Mouse (Mus musculus) forebrain, embryonic 15.5 days (tissue): Measurements from ENCODE around the gene Kctd18. TPM values are rescaled to one million over a fixed set of nuclear protein-coding genes. Genes with fewer than 3 reads are reported as not detected.

Experiments
- ATAC-seq: fragments of 200-750 bp; cut with Nextera tagmentation; replicated peaks from 2 replicates; pipeline ENCODE4 v1.8.0; 2017; ENCODE audit warnings: mild to moderate bottlenecking, moderate TSS enrichment, moderate library complexity
- H3K27ac ChIP-seq: fragments of 300-500 bp; sonication (generic); replicated peaks from 2 replicates; pipeline ENCODE4 v1.5.1; 2015; ENCODE audit warnings: mild to moderate bottlenecking, inconsistent platforms
- H3K27me3 ChIP-seq: fragments of 300-500 bp; sonication (generic); 2 replicates; pipeline ENCODE4 v1.6.1; 2015; ENCODE audit warnings: inconsistent platforms
- H3K36me3 ChIP-seq: fragments of 300-500 bp; sonication (generic); 2 replicates; pipeline ENCODE4 v1.6.1; 2015; ENCODE audit warnings: mild to moderate bottlenecking, inconsistent platforms
- H3K4me1 ChIP-seq: fragments of 300-500 bp; sonication (generic); 2 replicates; pipeline ENCODE4 v1.6.1; 2015; ENCODE audit warnings: inconsistent platforms
- H3K4me2 ChIP-seq: fragments of 300-500 bp; sonication (generic); replicated peaks from 2 replicates; pipeline ENCODE4 v1.6.1; 2015; ENCODE audit warnings: mild to moderate bottlenecking, inconsistent platforms
- H3K4me3 ChIP-seq: fragments of 300-500 bp; sonication (generic); 2 replicates; pipeline ENCODE4 v1.5.1; 2015; ENCODE audit warnings: mild to moderate bottlenecking, inconsistent platforms
- H3K9ac ChIP-seq: fragments of 300-500 bp; sonication (generic); replicated peaks from 2 replicates; pipeline ENCODE4 v1.6.1; 2015; ENCODE audit warnings: mild to moderate bottlenecking, inconsistent platforms
- H3K9me3 ChIP-seq: fragments of 300-500 bp; sonication (generic); 2 replicates; pipeline ENCODE4 v1.6.1; 2016; ENCODE audit warnings: inconsistent platforms
- WGBS: fragments of 180-500 bp; shearing (Covaris S2); methylation state at CpG from one replicate; pipeline ENCODE4 v1.1.7; 2015; ENCODE audit warnings: mixed read lengths; 5-methylcytosine and 5-hydroxymethylcytosine counted together
- polyA plus RNA-seq: library from polyadenylated mRNA; unstranded; fragments of >200 nt; fragmentation: Nextera tagmentation; extraction: Ambion mirVana; gene quantifications from 2 replicates; pipeline ENCODE4 v1.2.1, GENCODE M21; 2015

The Kctd18 gene
- polyA plus RNA-seq, 1 experiment from 2014 or later: 30.0 TPM

DNA sequence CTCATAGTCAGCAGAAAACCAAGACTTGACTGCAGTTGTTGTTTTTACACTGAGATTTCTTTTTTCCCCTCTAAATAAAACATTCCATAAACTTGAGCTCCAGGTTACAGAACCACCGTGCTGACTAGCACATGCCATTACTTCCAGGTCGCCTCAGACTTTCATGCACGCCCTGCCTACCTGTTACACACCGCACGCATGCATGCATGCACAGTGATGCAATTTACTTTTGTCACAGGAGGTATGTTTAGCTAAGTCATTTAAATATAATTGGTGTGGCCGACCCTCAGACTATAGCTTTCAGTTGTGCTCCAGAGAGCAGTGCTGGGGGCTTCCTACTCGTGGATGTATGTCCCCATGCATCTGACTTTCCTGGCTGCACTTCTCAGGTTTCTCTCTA is 77.7 kb downstream of the Kctd18 start:
- H3K4me3 ChIP-seq: no peak overlapping the region
- no peak overlapping the region for H3K4me2 ChIP-seq
- 0 out of 2 replicates have a peak, but pooled peaks cover 8% of the 10 kb centered on the region for H3K36me3 ChIP-seq
- 47% methylated on average over 7 of the region's 7 CpGs for WGBS
- H3K27ac ChIP-seq: no peak overlapping the region
- peaks cover 23% of the 10 kb centered on the region for H3K4me1 ChIP-seq
- H3K9me3 ChIP-seq: no peaks in the 10 kb centered on the region
- no peak overlapping the region for H3K9ac ChIP-seq
- H3K27me3 ChIP-seq: peaks cover 5% of the 10 kb centered on the region; the same call in 1 of the 2 replicates
- no peak for ATAC-seq

GRCm38 (mm10) chr1:57940691-57941090 is 78.1 kb downstream of the Kctd18 start:
- H3K9me3 ChIP-seq: no peaks in the 10 kb centered on the region
- no peak overlapping the region for H3K27ac ChIP-seq
- peaks cover 23% of the 10 kb centered on the region for H3K4me1 ChIP-seq
- ATAC-seq: peak; percentile 79
- WGBS: 13% methylated on average over 10 of the region's 10 CpGs
- 0 out of 2 replicates have a peak, but pooled peaks cover 6% of the 10 kb centered on the region for H3K36me3 ChIP-seq
- peaks cover 5% of the 10 kb centered on the region; the same call in 1 of the 2 replicates for H3K27me3 ChIP-seq
- H3K9ac ChIP-seq: no peak overlapping the region
- H3K4me2 ChIP-seq: no peak overlapping the region
- H3K4me3 ChIP-seq: no peak overlapping the region

DNA sequence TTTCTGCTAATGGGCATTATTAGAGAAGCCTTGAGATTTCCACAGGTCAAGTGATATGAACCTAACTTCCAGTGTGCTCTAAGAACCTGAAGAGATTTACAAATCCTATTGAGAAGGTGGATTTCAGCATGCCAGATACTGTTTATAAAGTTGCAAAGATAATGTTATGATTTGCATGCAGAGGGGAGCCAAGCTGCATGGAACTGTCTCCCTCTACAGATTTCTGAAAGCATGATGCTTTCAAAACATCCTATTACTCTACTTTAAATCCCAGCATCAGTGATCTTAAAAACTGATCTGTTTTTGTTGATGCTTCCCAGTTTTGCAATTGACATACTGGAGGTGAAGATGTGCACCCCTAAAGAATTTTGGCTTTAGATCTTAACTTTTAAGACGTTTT is 84.5 kb downstream of the Kctd18 start:
- H3K4me2 ChIP-seq: no peak overlapping the region
- H3K9me3 ChIP-seq: no peaks in the 10 kb centered on the region
- 32% methylated on average over 1 of the region's 1 CpGs for WGBS
- no peak overlapping the region for H3K4me3 ChIP-seq
- ATAC-seq: no peak
- no peak overlapping the region for H3K27ac ChIP-seq
- no peak overlapping the region for H3K9ac ChIP-seq
- peaks cover 5% of the 10 kb centered on the region; the same call in 1 of the 2 replicates for H3K27me3 ChIP-seq
- H3K4me1 ChIP-seq: 0 out of 2 replicates have a peak, but pooled peaks cover 2% of the 10 kb centered on the region
- H3K36me3 ChIP-seq: 0 out of 2 replicates have a peak, but pooled peaks cover 3% of the 10 kb centered on the region

DNA sequence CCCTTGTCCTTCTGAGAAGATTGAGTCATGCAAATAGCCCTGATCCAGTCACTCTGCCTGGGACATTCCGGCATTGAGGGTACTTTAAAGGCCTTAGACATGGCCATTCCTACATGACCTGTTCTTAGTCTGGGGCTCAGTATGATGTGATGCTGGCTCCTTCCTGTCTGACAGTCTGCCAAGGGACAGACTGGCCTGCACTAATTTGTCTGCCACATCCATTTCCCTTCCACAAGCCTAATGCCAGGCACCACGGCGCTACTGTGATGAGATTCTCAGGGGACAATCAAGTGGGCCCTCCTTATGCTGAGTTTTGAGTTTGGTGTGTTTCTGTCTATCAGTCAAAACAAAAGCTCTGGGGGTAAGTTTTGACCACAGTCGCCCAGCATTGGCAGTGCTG is 100.2 kb downstream of the Kctd18 start:
- ATAC-seq: no peak
- WGBS: 80% methylated on average over 4 of the region's 4 CpGs

DNA sequence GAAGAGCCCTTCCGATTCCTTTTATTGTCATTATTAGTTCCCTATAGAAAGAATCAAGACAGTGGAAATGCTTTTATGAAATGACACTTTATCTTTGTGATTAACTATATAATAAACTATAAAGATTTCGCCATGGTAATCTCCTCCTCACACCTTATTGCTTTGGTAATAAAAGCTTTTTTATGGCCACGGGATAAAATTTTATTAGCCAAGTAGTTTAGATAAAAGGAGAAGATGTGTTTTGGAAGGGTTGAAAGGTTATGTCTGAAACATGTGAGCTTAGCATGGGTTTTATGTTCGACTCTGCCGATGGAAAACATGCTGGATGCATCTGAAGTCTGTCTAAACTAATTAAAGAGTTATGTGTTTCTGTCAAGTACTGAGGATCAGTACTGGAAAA is 101.4 kb downstream of the Kctd18 start:
- Histone ChIP-seq H3K9me3 (no peaks in the 10 kb centered on the region), H3K9ac (no peak overlapping the region), H3K4me3 (no peak overlapping the region), H3K4me2 (no peak overlapping the region), H3K4me1 (no peaks in the 10 kb centered on the region), H3K27ac (no peak overlapping the region), H3K27me3 (no peaks in the 10 kb centered on the region), H3K36me3 (no peaks in the 10 kb centered on the region)
- WGBS: 90% methylated on average over 5 of the region's 5 CpGs
- no peak for ATAC-seq

More for the DNA sequence above, 100.2 kb downstream of the Kctd18 start:
- no peak overlapping the region for H3K27ac ChIP-seq
- no peak overlapping the region for H3K9ac ChIP-seq
- H3K4me3 ChIP-seq: no peak overlapping the region
- no peaks in the 10 kb centered on the region for H3K9me3 ChIP-seq
- H3K4me2 ChIP-seq: no peak overlapping the region
- no peaks in the 10 kb centered on the region for H3K27me3 ChIP-seq
- H3K36me3 ChIP-seq: no peaks in the 10 kb centered on the region
- H3K4me1 ChIP-seq: no peaks in the 10 kb centered on the region

DNA sequence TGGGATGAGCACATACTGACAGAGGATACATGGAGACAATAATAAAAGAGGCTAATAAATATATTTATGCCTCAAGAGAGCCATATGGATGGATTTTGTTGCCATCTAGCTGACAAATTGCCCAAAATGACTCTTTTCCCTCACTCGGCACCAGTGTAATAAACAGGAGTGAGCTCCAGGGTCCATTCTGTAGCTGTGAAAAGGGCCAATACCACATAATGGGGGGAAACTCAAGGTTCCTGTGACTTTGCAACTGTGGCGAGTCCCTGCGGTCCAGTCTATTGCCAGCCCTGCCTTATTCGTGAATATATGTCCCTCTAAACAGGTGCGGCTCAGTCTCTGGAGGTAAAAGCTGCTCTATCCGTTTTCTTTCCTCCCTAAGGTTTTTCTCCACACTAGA is 107.2 kb downstream of the Kctd18 start:
- no peaks in the 10 kb centered on the region for H3K9me3 ChIP-seq
- no peak overlapping the region for H3K9ac ChIP-seq
- ATAC-seq: no peak
- no peak overlapping the region for H3K4me2 ChIP-seq
- no peaks in the 10 kb centered on the region for H3K27me3 ChIP-seq
- H3K4me3 ChIP-seq: no peak overlapping the region
- WGBS: 83% methylated on average over 6 of the region's 6 CpGs
- peaks cover 17% of the 10 kb centered on the region; the same call in 1 of the 2 replicates for H3K4me1 ChIP-seq
- no peaks in the 10 kb centered on the region for H3K36me3 ChIP-seq
- H3K27ac ChIP-seq: peak overlapping the region; percentile 11; the same call in 1 of the 2 replicates

GRCm38 (mm10) chr1:57906312-57906711 is 112.4 kb downstream of the Kctd18 start:
- H3K4me3 ChIP-seq: no peak overlapping the region
- H3K36me3 ChIP-seq: no peaks in the 10 kb centered on the region
- no peaks in the 10 kb centered on the region for H3K9me3 ChIP-seq
- H3K9ac ChIP-seq: no peak overlapping the region
- no peaks in the 10 kb centered on the region for H3K27me3 ChIP-seq
- no peak overlapping the region for H3K4me2 ChIP-seq
- peaks cover 11% of the 10 kb centered on the region; the same call in 1 of the 2 replicates for H3K4me1 ChIP-seq
- 0 out of 2 replicates have a peak overlapping the region, but pooled peaks have one; percentile 3 for H3K27ac ChIP-seq
- ATAC-seq: 0 out of 2 replicates have a peak, but pooled peaks have one; percentile 27

DNA sequence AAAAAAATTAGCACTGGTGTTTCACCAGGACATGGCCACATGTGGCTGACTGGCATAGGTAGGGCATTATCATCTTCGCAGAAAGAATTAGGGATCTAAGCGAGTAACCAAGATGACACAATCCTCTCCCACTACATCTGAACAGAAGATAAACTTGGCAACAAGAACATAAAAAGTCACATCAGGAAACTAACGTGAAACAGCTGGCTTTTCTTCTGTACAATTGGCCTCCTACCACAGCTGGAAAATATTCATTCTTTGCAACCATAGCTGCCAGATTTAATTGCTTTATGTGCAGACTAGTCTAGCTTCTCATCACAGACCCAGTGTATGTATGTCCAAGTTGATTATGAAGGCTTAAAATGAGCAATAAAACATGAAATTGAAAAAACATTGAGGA is 112.8 kb downstream of the Kctd18 start:
- no peak for ATAC-seq
- H3K4me2 ChIP-seq: no peak overlapping the region
- 0 out of 2 replicates have a peak overlapping the region, but pooled peaks have one; percentile 3 for H3K27ac ChIP-seq
- no peaks in the 10 kb centered on the region for H3K36me3 ChIP-seq
- no peaks in the 10 kb centered on the region for H3K9me3 ChIP-seq
- WGBS: 82% methylated on average over 3 of the region's 3 CpGs
- H3K27me3 ChIP-seq: no peaks in the 10 kb centered on the region
- H3K4me1 ChIP-seq: peaks cover 7% of the 10 kb centered on the region; the same call in 1 of the 2 replicates
- H3K9ac ChIP-seq: no peak overlapping the region
- H3K4me3 ChIP-seq: no peak overlapping the region

Other genes with a start within 250 kb of the Kctd18 start
- gene Spats2l, start 244.8 kb downstream of the Kctd18 start, polyA plus RNA-seq: 50.6 and 53.1 TPM in 2 replicates
- gene Sgo2a, start 23.0 kb downstream of the Kctd18 start, polyA plus RNA-seq: 9.5 and 10.1 TPM in 2 replicates
- gene Aox1, start 11.0 kb upstream of the Kctd18 start, polyA plus RNA-seq: 0.24 and 0.27 TPM in 2 replicates
- gene Aox3, start 94.2 kb upstream of the Kctd18 start, polyA plus RNA-seq: 0.04 and 0.38 TPM in 2 replicates
- 1.1 and 1.3 TPM in 2 replicates for gene Aox4, start 191.4 kb upstream of the Kctd18 start, polyA plus RNA-seq